Mouse (Mus musculus): ENCODE results near the gene Ptger4. TPM values are rescaled to one million over a fixed set of nuclear protein-coding genes. Genes with fewer than 3 reads are reported as not detected.

The Ptger4 gene
- polyA plus RNA-seq (2012; rRNA removed): 0.90 and 1.0 TPM in 2 replicates

DNA sequence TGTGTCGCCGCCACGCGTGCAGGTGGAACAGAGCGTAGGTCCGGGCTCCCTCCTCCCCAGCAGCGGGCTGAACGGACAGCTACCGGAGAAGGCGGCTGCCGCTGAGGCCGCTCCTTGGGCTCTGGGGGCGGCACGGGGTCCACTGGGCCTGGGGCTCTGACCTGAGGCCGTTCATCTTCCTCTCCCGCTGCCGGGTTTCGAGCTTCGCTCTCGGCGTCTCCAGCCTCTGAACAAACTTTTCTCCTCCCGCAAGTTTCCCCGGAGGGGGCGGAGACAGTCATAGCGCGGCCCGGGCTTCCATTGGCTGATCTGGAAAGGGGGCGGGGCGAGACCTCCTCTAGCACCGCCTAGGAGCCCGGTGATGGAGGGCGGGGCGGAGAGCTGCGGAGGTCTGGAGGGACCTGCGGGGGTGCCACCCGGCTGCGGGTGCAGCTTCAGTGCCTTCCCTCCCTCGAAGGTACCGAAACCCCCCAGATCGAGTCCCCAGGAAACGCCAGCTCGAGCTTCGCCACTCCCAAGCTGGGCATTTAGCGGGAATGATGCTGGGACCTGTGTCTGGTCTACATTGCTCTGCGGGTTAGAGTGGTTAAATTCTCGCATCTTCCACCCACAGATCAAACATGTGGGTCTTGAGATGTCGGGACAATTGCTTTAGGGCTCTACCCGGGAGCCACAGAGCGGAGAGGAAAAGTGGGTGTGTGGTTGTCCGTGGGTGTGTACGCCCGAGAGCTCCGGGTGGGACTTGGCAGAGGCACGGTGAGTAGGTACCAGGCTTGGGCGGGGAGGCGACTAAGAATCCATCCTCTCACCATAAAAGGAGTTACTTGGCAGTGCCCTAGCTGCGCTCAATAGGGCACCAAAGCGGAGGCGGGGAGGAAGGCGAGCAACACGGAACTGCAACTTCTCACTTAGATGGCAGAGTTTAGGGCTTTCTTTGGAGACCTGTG, at the start of gene Ptger4:
Gene Ptger4, minus strand, starts transcription at position 229 of the 947 bp plus-strand sequence.

DNA sequence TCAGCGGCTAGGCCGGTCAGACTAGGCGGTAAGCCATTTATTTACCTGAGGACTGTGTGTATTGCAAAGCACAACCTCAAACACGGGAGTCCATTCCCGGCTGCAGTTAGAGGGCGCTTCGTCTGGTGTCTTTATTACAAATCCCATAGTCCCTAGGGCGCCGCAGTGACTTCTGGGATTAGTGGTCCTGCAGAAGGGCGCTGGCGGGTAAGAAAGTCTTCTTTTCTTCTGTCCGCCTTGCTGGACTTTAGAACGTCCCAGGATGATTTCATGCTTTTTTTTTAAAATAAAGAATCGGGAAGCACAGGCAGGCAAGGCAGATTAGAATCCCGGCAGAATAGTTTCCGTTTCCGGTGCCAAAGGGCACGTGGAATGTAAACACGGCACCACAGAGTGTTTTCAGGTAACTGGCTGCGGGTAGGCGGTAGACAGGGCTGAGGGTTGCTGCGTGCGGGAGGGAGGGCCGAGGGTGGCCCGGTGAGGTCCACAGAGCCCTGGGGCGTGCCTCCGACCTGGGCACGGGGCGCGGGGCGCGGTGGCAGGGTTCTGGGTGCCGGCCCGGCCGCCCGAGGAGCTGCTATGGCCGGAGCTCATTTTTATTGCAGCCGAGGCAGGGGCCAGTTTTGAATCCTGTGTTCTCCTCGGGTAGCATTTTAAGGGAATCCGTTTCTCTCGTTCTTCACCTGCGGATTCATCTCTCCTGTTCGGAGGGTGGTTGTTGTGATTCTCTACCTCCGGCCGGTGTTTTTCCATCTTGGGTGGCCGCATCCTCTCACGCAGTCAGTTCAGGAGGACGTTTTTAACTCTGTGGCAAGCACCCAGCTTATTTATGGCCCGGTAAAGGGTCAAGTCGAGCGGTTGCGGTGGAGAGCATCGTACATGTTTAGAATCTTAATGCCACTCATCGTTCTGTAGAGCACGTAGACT, 58.4 kb downstream of the Ptger4 start, which contains the start of gene Ttc33:
Gene Ttc33, plus strand, starts transcription at position 160 of the 927 bp plus-strand sequence.

Other genes starting within 250 kb of the Ptger4 start
- 0.20 and 0.25 TPM in 2 replicates for gene C7, start 180.4 kb downstream of the Ptger4 start, polyA plus RNA-seq (2012; rRNA removed)
- gene Card6, start 135.6 kb downstream of the Ptger4 start, polyA plus RNA-seq (2012; rRNA removed): 0.36 and 0.62 TPM in 2 replicates
- 1,341 and 1,479 TPM in 2 replicates for gene Rpl37, start 127.5 kb downstream of the Ptger4 start, polyA plus RNA-seq (2012; rRNA removed)
- gene Prkaa1, start 100.3 kb downstream of the Ptger4 start, polyA plus RNA-seq (2012; rRNA removed): 12.3 and 12.9 TPM in 2 replicates
- gene Ttc33, start 58.7 kb downstream of the Ptger4 start, polyA plus RNA-seq (2012; rRNA removed): 33.5 and 34.4 TPM in 2 replicates